Mouse (Mus musculus) hindbrain, embryonic 15.5 days (tissue): ENCODE measurements around the gene Slc9a3r2. TPM values are rescaled to one million over a fixed set of nuclear protein-coding genes. Genes with fewer than 3 reads are reported as not detected.
A peak's percentile ranks its signal among the peaks of the same experiment; 100 is the strongest.

Source experiments
- ATAC-seq: fragments of 200-750 bp; cut with Nextera tagmentation; 2 replicates; pipeline ENCODE4 v1.8.0; 2017; ENCODE audit warnings: low read depth, moderate number of reproducible peaks, moderate TSS enrichment; ENCODE audit not compliant: low FRiP score
- H3K27ac ChIP-seq: fragments of 300-500 bp; sonication (generic); replicated peaks from 2 replicates; pipeline ENCODE4 v1.5.1; 2015; ENCODE audit warnings: mild to moderate bottlenecking, inconsistent platforms
- H3K27me3 ChIP-seq: fragments of 300-500 bp; sonication (generic); 2 replicates; pipeline ENCODE4 v1.6.1; 2015; ENCODE audit warnings: control low read depth, inconsistent platforms
- H3K36me3 ChIP-seq: fragments of 300-500 bp; sonication (generic); 2 replicates; pipeline ENCODE4 v1.6.1; 2015; ENCODE audit warnings: control low read depth, inconsistent platforms
- H3K4me1 ChIP-seq: fragments of 300-500 bp; sonication (generic); replicated peaks from 2 replicates; pipeline ENCODE4 v1.6.1; 2015; ENCODE audit warnings: control low read depth, inconsistent platforms
- H3K4me2 ChIP-seq: fragments of 300-500 bp; sonication (generic); 2 replicates; pipeline ENCODE4 v1.6.1; 2015; ENCODE audit warnings: moderate library complexity, mild to moderate bottlenecking, inconsistent platforms
- H3K4me3 ChIP-seq: fragments of 300-500 bp; sonication (generic); 2 replicates; pipeline ENCODE4 v1.5.1; 2015; ENCODE audit warnings: mild to moderate bottlenecking, inconsistent platforms
- H3K9ac ChIP-seq: fragments of 300-500 bp; sonication (generic); 2 replicates; pipeline ENCODE4 v1.6.1; 2015; ENCODE audit warnings: inconsistent platforms
- H3K9me3 ChIP-seq: fragments of 300-500 bp; sonication (generic); 2 replicates; pipeline ENCODE4 v1.6.1; 2016; ENCODE audit warnings: control low read depth, inconsistent platforms
- WGBS: fragments of 180-500 bp; shearing (Covaris S2); methylation state at CpG from one replicate; pipeline ENCODE4 v1.1.7; 2015; 5-methylcytosine and 5-hydroxymethylcytosine counted together
- polyA plus RNA-seq: library from polyadenylated mRNA; unstranded; fragments of >200 nt; fragmentation: Nextera tagmentation; extraction: Ambion mirVana; gene quantifications from 2 replicates; pipeline ENCODE4 v1.2.1, GENCODE M21; 2015

Slc9a3r2 gene
- polyA plus RNA-seq, 1 experiment from 2014 or later: 57.0 TPM

GRCm38 (mm10) chr17:24632167-24632812 lies 17.8 kb downstream of the Slc9a3r2 start, which contains the start of the genes Tsc2 and Nthl1:
Gene Tsc2, minus strand, starts transcription at chr17:24632630.
Gene Nthl1, plus strand, starts transcription at chr17:24632680.
- H3K4me2 ChIP-seq: peak within 1 kb of the TSS; percentile 93
- peaks cover 18% of the 10 kb centered on the region for H3K4me1 ChIP-seq
- H3K27ac ChIP-seq: peak within 1 kb of the TSS; percentile 84
- peak within 1 kb of the TSS; percentile 80 for H3K4me3 ChIP-seq
- 2% methylated on average over 51 of the region's 51 CpGs for whole genome bisulfite sequencing
- ATAC-seq: peak; percentile 92
- H3K9ac ChIP-seq: peak within 1 kb of the TSS; percentile 61
- no peaks in the 10 kb centered on the region for H3K27me3 ChIP-seq
- H3K9me3 ChIP-seq: no peaks in the 10 kb centered on the region
- peaks cover 31% of the 10 kb centered on the region for H3K36me3 ChIP-seq

GRCm38 (mm10) chr17:24630072-24630471 lies 20.1 kb downstream of the Slc9a3r2 start:
- Histone ChIP-seq H3K9me3 (no peaks in the 10 kb centered on the region), H3K27me3 (no peaks in the 10 kb centered on the region), H3K4me2 (no peak overlapping the region), H3K36me3 (peaks cover 50% of the 10 kb centered on the region), H3K9ac (no peak overlapping the region), H3K27ac (no peak overlapping the region), H3K4me1 (peaks cover 18% of the 10 kb centered on the region), H3K4me3 (no peak overlapping the region)
- no peak for ATAC-seq
- 91% methylated on average over 14 of the region's 14 CpGs for WGBS

- Histone ChIP-seq H3K9ac (no peak overlapping the region), H3K27ac (no peak overlapping the region), H3K36me3 (peaks cover 63% of the 10 kb centered on the region), H3K9me3 (no peaks in the 10 kb centered on the region), H3K27me3 (no peaks in the 10 kb centered on the region), H3K4me3 (no peak overlapping the region), H3K4me2 (no peak overlapping the region), H3K4me1 (peaks cover 18% of the 10 kb centered on the region)
- 58% methylated on average over 5 of the region's 5 CpGs for WGBS
- ATAC-seq: no peak
These were observed 21.5 kb downstream of the Slc9a3r2 start for GRCm38 (mm10) chr17:24628646-24629045.

GRCm38 (mm10) chr17:24625472-24625871 lies 24.7 kb downstream of the Slc9a3r2 start:
- no peak overlapping the region for H3K9ac ChIP-seq
- no peak overlapping the region for H3K4me3 ChIP-seq
- ATAC-seq: no peak
- no peaks in the 10 kb centered on the region for H3K9me3 ChIP-seq
- no peak overlapping the region for H3K27ac ChIP-seq
- 96% methylated on average over 8 of the region's 8 CpGs for WGBS
- H3K27me3 ChIP-seq: no peaks in the 10 kb centered on the region
- no peak overlapping the region for H3K4me2 ChIP-seq
- H3K36me3 ChIP-seq: peaks cover 91% of the 10 kb centered on the region
- H3K4me1 ChIP-seq: no peaks in the 10 kb centered on the region

- H3K27ac ChIP-seq: no peak overlapping the region
- no peaks in the 10 kb centered on the region for H3K27me3 ChIP-seq
- H3K4me1 ChIP-seq: no peaks in the 10 kb centered on the region
- no peaks in the 10 kb centered on the region for H3K9me3 ChIP-seq
- H3K4me2 ChIP-seq: no peak overlapping the region
- no peak for ATAC-seq
- no peak overlapping the region for H3K4me3 ChIP-seq
- peaks cover 77% of the 10 kb centered on the region for H3K36me3 ChIP-seq
- 85% methylated on average over 14 of the region's 14 CpGs for WGBS
- H3K9ac ChIP-seq: no peak overlapping the region
These were observed 32.4 kb downstream of the Slc9a3r2 start for GRCm38 (mm10) chr17:24617561-24618194.

- ATAC-seq: no peak
- no peak overlapping the region for H3K4me3 ChIP-seq
- H3K9me3 ChIP-seq: no peaks in the 10 kb centered on the region
- no peak overlapping the region for H3K4me2 ChIP-seq
- H3K36me3 ChIP-seq: peaks cover 61% of the 10 kb centered on the region
- H3K27me3 ChIP-seq: no peaks in the 10 kb centered on the region
- H3K9ac ChIP-seq: no peak overlapping the region
- H3K27ac ChIP-seq: no peak overlapping the region
- H3K4me1 ChIP-seq: no peaks in the 10 kb centered on the region
- WGBS: 84% methylated on average over 2 of the region's 2 CpGs
These were observed 39.4 kb downstream of the Slc9a3r2 start for GRCm38 (mm10) chr17:24610711-24611110.

- no peak overlapping the region for H3K27ac ChIP-seq
- H3K4me1 ChIP-seq: no peaks in the 10 kb centered on the region
- no peak overlapping the region for H3K4me2 ChIP-seq
- 95% methylated on average over 8 of the region's 8 CpGs for WGBS
- no peak overlapping the region for H3K4me3 ChIP-seq
- no peak for ATAC-seq
- H3K9me3 ChIP-seq: no peaks in the 10 kb centered on the region
- H3K9ac ChIP-seq: no peak overlapping the region
- H3K36me3 ChIP-seq: peaks cover 57% of the 10 kb centered on the region
- H3K27me3 ChIP-seq: no peaks in the 10 kb centered on the region
These were observed 41.3 kb downstream of the Slc9a3r2 start for GRCm38 (mm10) chr17:24608874-24609273.

- no peak for ATAC-seq
- no peak overlapping the region for H3K4me3 ChIP-seq
- H3K4me2 ChIP-seq: no peak overlapping the region
- no peak overlapping the region for H3K27ac ChIP-seq
- no peaks in the 10 kb centered on the region for H3K9me3 ChIP-seq
- WGBS: 92% methylated on average over 4 of the region's 4 CpGs
- H3K27me3 ChIP-seq: no peaks in the 10 kb centered on the region
- H3K9ac ChIP-seq: no peak overlapping the region
- H3K4me1 ChIP-seq: no peaks in the 10 kb centered on the region
- peaks cover 54% of the 10 kb centered on the region for H3K36me3 ChIP-seq
These were observed 41.8 kb downstream of the Slc9a3r2 start for GRCm38 (mm10) chr17:24608370-24608769.

GRCm38 (mm10) chr17:24604557-24604956 lies 45.6 kb downstream of the Slc9a3r2 start:
- Histone ChIP-seq H3K9me3 (no peaks in the 10 kb centered on the region), H3K4me1 (no peaks in the 10 kb centered on the region), H3K4me2 (no peak overlapping the region), H3K9ac (no peak overlapping the region), H3K27ac (no peak overlapping the region), H3K36me3 (peaks cover 80% of the 10 kb centered on the region), H3K4me3 (no peak overlapping the region), H3K27me3 (no peaks in the 10 kb centered on the region)
- 100% methylated on average over 3 of the region's 3 CpGs for WGBS
- ATAC-seq: no peak

GRCm38 (mm10) chr17:24603961-24604360 lies 46.2 kb downstream of the Slc9a3r2 start:
- Histone ChIP-seq H3K4me3 (no peak overlapping the region), H3K9ac (no peak overlapping the region), H3K9me3 (no peaks in the 10 kb centered on the region), H3K27ac (no peak overlapping the region), H3K27me3 (no peaks in the 10 kb centered on the region), H3K36me3 (peaks cover 86% of the 10 kb centered on the region), H3K4me1 (no peaks in the 10 kb centered on the region), H3K4me2 (no peak overlapping the region)
- WGBS: 84% methylated on average over 8 of the region's 8 CpGs
- ATAC-seq: no peak

- H3K4me1 ChIP-seq: no peaks in the 10 kb centered on the region
- no peak overlapping the region for H3K4me2 ChIP-seq
- H3K9me3 ChIP-seq: no peaks in the 10 kb centered on the region
- H3K27me3 ChIP-seq: no peaks in the 10 kb centered on the region
- no peak for ATAC-seq
- peaks cover 88% of the 10 kb centered on the region for H3K36me3 ChIP-seq
- H3K9ac ChIP-seq: no peak overlapping the region
- WGBS: 93% methylated on average over 4 of the region's 4 CpGs
- no peak overlapping the region for H3K4me3 ChIP-seq
- no peak overlapping the region for H3K27ac ChIP-seq
These were observed 49.6 kb downstream of the Slc9a3r2 start for GRCm38 (mm10) chr17:24600502-24600901.

GRCm38 (mm10) chr17:24597989-24598388 lies 52.1 kb downstream of the Slc9a3r2 start:
- Histone ChIP-seq H3K27ac (no peak overlapping the region), H3K27me3 (no peaks in the 10 kb centered on the region), H3K4me2 (no peak overlapping the region), H3K9ac (no peak overlapping the region), H3K9me3 (no peaks in the 10 kb centered on the region), H3K4me1 (no peaks in the 10 kb centered on the region), H3K4me3 (no peak overlapping the region), H3K36me3 (peaks cover 95% of the 10 kb centered on the region)
- ATAC-seq: no peak
- 90% methylated on average over 3 of the region's 3 CpGs for WGBS
